Mouse (Mus musculus) heart, adult 10 weeks (tissue): ENCODE results near the gene Tmem274. TPM values are rescaled to one million over a fixed set of nuclear protein-coding genes. Genes with fewer than 3 reads are reported as not detected.

Experiments
- polyA plus RNA-seq: library from polyadenylated mRNA; stranded (reverse); fragments of 350-450 nt; fragmentation: Illumina TruSeq; extraction: RNeasy Lipid Tissue Mini Kit (QIAGEN cat#74804); gene quantifications from one replicate; pipeline ENCODE4 v1.2.3, GENCODE M21; 2014; ENCODE audit warnings: low read depth, low replicate concordance

The Tmem274 gene
- polyA plus RNA-seq: not detected

DNA sequence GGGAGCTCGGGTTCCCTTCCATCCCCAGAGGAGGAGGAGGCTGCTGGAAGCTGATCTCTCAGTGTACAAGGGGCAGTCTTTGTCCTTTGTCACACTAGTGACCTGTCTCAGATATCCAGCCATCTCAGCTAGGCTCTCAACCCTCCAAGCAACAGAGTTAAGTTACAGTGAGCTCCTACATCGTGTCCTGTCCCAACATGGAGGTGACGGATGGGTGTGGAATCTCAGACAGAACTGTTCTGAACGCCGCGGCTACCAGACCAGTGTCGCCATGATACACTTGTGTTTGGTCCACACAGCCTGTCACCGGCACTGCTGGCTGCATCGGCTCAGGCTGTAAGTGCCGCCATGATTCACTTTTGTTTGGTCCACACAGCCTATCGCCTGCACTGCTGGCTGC is at the start of gene Tmem274:
TSS of gene Tmem274 (plus strand) at position 301 of the 400 bp plus-strand sequence.

DNA sequence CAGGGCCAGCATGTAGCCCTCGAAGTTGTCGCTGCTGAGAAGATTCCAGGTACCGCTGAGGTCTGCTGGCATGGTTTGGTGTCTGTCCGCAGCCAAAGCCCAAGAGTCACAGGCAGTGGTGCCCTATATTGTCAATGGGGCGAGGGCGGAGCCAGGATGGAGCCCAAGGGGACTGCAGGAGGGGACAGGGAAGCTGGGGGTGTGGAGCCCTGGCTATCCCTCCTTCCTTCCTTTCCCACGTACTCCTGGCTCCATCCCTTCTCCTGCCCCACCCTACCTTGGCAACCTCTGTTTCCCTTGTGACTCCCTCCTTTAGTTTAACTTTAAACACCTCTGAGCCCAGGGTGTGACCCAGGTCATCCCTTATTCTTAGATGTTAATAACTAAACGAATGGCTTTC is 22.3 kb upstream of the Tmem274 start, which contains the start of gene Rbp7:
TSS of gene Rbp7 (minus strand) at position 100 of the 400 bp plus-strand sequence.

DNA sequence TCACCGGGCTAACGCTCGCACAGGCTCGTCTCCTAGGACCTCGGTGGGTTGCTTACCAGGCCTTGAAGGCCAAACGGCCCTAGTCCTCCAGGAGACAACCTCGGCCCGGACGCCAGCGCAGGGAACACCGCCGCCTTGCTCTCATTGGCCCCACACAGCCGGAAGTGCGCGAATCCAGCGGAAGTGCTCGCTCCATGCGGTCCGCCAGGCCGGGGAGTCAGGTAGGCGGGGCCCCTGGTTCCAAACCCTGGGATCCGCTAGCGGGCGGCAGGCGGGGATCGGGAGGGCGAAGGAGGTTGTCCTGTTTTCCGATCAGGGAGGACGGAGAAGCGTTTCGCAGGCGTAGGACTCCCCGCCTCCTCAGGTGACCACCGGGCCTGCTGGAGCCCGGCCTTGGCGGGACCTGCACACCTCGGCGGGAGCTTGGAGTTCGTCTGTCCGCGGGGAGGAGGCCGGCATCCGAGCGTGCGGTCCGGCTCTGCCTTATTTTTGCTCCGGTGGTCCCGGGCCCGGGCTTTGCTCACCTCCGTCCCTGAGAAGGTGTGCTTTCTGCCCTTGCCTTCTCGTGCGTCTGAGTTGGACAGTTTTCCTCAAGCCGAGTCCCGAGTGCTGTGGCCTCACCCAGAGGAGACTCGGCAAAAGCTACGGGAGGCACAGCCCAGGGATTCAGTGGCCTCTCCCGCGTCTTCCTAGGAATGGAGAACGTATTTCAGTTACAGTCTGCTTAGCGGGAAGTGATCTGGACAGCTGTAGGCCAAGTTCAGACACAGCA is 8.1 kb downstream of the Tmem274 start, which contains the start of the genes Nmnat1 and Lzic:
TSS of gene Nmnat1 (minus strand) at position 150 of the 772 bp plus-strand sequence.
TSS of gene Lzic (plus strand) at position 177 of the 772 bp plus-strand sequence.

DNA sequence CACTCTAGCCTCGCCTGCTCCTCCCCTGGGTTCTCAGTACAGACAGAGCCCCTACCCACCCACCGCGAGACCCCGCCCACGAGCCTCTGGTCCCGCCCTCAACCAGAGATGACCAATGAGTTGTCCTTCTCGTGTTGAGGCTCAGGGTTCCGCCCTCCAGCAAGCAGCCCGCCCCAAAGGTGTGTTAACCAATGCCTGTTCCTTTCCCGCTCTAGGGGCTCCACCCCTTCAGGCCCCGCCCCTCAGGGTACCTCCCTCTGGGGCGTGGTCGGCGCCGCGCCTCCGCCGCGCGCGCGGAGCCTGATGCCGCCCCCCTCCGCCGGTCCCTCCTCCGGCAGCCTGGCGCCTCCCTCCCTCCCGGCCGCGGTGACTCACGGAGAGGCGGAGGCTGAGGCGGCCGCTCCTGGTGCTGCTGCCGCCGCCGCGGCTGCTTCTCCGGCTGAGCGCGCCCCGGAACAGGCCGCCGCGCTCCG is 40.7 kb downstream of the Tmem274 start, which contains the start of gene Ctnnbip1:
TSS of gene Ctnnbip1 (plus strand) at position 369 of the 473 bp plus-strand sequence.

Other genes with a start within 250 kb of the Tmem274 start
- gene Kif1b, start 169.7 kb upstream of the Tmem274 start, polyA plus RNA-seq: 86.7 TPM
- 37.9 TPM for gene Ube4b, start 50.6 kb upstream of the Tmem274 start, polyA plus RNA-seq
- 26.2 TPM for gene Rbp7, start 22.4 kb upstream of the Tmem274 start, polyA plus RNA-seq
- 32.1 TPM for gene Nmnat1, start 7.8 kb downstream of the Tmem274 start, polyA plus RNA-seq
- gene Lzic, start 7.9 kb downstream of the Tmem274 start, polyA plus RNA-seq: 40.7 TPM
- gene Ctnnbip1, start 40.9 kb downstream of the Tmem274 start, polyA plus RNA-seq: 20.2 TPM
- 48.0 TPM for gene Clstn1, start 109.1 kb downstream of the Tmem274 start, polyA plus RNA-seq
- gene Pik3cd, start 225.2 kb downstream of the Tmem274 start, polyA plus RNA-seq: 2.7 TPM